Mouse (Mus musculus): ENCODE results near the gene Fam161b. TPM values are rescaled to one million over a fixed set of nuclear protein-coding genes. Genes with fewer than 3 reads are reported as not detected.

Fam161b gene
- polyA plus RNA-seq, 1 experiment from 2014 or later, result 21.5 TPM

GRCm38 (mm10) chr12:84304101-84304500 lies 57.5 kb downstream of the Fam161b start:
- no peak for ATAC-seq (replicated peaks)
- Histone ChIP-seq H3K9me3 (no peaks in the 10 kb centered on the region), H3K27me3 (replicated peaks) (no peaks in the 10 kb centered on the region), H3K4me3 (no peak overlapping the region), H3K36me3 (replicated peaks) (peaks cover 9% of the 10 kb centered on the region; the same call in 1 of the 2 replicates), H3K4me2 (no peak overlapping the region), H3K27ac (no peak overlapping the region), H3K4me1 (no peaks in the 10 kb centered on the region), H3K9ac (no peak overlapping the region)
- 92% methylated on average over 5 of the region's 5 CpGs for WGBS

- Histone ChIP-seq H3K4me3 (no peak overlapping the region), H3K4me1 (no peaks in the 10 kb centered on the region), H3K27ac (no peak overlapping the region), H3K9me3 (no peaks in the 10 kb centered on the region), H3K36me3 (replicated peaks) (peaks cover 7% of the 10 kb centered on the region; the same call in 1 of the 2 replicates), H3K9ac (no peak overlapping the region), H3K4me2 (no peak overlapping the region), H3K27me3 (replicated peaks) (no peaks in the 10 kb centered on the region)
- WGBS, result 99% methylated on average over 2 of the region's 2 CpGs
- ATAC-seq (replicated peaks), result no peak
Measured at GRCm38 (mm10) chr12:84299265-84299664, 62.4 kb downstream of the Fam161b start.

- H3K4me1 ChIP-seq, result no peaks in the 10 kb centered on the region
- H3K9me3 ChIP-seq, result no peaks in the 10 kb centered on the region
- no peak overlapping the region for H3K4me3 ChIP-seq
- H3K9ac ChIP-seq, result no peak overlapping the region
- H3K4me2 ChIP-seq, result no peak overlapping the region
- H3K36me3 ChIP-seq (replicated peaks), result peaks cover 9% of the 10 kb centered on the region; the same call in 1 of the 2 replicates
- no peak overlapping the region for H3K27ac ChIP-seq
- ATAC-seq (replicated peaks), result no peak
- WGBS, result 95% methylated on average over 6 of the region's 6 CpGs
- H3K27me3 ChIP-seq (replicated peaks), result no peaks in the 10 kb centered on the region
Measured at GRCm38 (mm10) chr12:84297851-84298250, 63.8 kb downstream of the Fam161b start.

Other genes with a start within 250 kb of the Fam161b start
- 8.2 and 10.8 TPM in 2 replicates for gene Dnal1, start 247.5 kb downstream of the Fam161b start, polyA plus RNA-seq (2015; fragmentation: Nextera tagmentation; extraction: Ambion mirVana)
- 6.5 and 7.7 TPM in 2 replicates for gene Pnma1, start 213.3 kb downstream of the Fam161b start, polyA plus RNA-seq (2015; fragmentation: Nextera tagmentation; extraction: Ambion mirVana)
- gene Elmsan1, start 143.0 kb downstream of the Fam161b start, polyA plus RNA-seq (2015; fragmentation: Nextera tagmentation; extraction: Ambion mirVana), result 4.3 and 4.4 TPM in 2 replicates
- gene Ptgr2, start 76.6 kb downstream of the Fam161b start, polyA plus RNA-seq (2015; fragmentation: Nextera tagmentation; extraction: Ambion mirVana), result 15.8 and 16.6 TPM in 2 replicates
- gene Zfp410, start 45.0 kb downstream of the Fam161b start, polyA plus RNA-seq (2015; fragmentation: Nextera tagmentation; extraction: Ambion mirVana), result 72.6 and 78.3 TPM in 2 replicates
- gene Coq6, start 176 bp downstream of the Fam161b start, polyA plus RNA-seq (2015; fragmentation: Nextera tagmentation; extraction: Ambion mirVana), result 46.2 and 47.5 TPM in 2 replicates
- 11.2 and 12.1 TPM in 2 replicates for gene Entpd5, start 47.2 kb upstream of the Fam161b start, polyA plus RNA-seq (2015; fragmentation: Nextera tagmentation; extraction: Ambion mirVana)
- 3.4 and 4.9 TPM in 2 replicates for gene Bbof1, start 47.2 kb upstream of the Fam161b start, polyA plus RNA-seq (2015; fragmentation: Nextera tagmentation; extraction: Ambion mirVana)
- 22.7 and 23.0 TPM in 2 replicates for gene Rnf113a2, start 55.4 kb upstream of the Fam161b start, polyA plus RNA-seq (2015; fragmentation: Nextera tagmentation; extraction: Ambion mirVana)
- gene Aldh6a1, start 89.2 kb upstream of the Fam161b start, polyA plus RNA-seq (2015; fragmentation: Nextera tagmentation; extraction: Ambion mirVana), result 29.7 and 30.8 TPM in 2 replicates
- gene Lin52, start 89.6 kb upstream of the Fam161b start, polyA plus RNA-seq (2015; fragmentation: Nextera tagmentation; extraction: Ambion mirVana), result 33.7 and 35.1 TPM in 2 replicates
- gene Vsx2, start 207.9 kb upstream of the Fam161b start, polyA plus RNA-seq (2015; fragmentation: Nextera tagmentation; extraction: Ambion mirVana), result 1.5 and 1.7 TPM in 2 replicates

All from midbrain, embryonic 15.5 days (tissue).